Mouse (Mus musculus): ENCODE measurements at regions not wholly inside any gene's neighbourhood (a gene's known extent, or its start where the extent isn't known, plus 50 kb on each side); places are given as distances from the start of the nearest gene placed in this dataset.

DNA sequence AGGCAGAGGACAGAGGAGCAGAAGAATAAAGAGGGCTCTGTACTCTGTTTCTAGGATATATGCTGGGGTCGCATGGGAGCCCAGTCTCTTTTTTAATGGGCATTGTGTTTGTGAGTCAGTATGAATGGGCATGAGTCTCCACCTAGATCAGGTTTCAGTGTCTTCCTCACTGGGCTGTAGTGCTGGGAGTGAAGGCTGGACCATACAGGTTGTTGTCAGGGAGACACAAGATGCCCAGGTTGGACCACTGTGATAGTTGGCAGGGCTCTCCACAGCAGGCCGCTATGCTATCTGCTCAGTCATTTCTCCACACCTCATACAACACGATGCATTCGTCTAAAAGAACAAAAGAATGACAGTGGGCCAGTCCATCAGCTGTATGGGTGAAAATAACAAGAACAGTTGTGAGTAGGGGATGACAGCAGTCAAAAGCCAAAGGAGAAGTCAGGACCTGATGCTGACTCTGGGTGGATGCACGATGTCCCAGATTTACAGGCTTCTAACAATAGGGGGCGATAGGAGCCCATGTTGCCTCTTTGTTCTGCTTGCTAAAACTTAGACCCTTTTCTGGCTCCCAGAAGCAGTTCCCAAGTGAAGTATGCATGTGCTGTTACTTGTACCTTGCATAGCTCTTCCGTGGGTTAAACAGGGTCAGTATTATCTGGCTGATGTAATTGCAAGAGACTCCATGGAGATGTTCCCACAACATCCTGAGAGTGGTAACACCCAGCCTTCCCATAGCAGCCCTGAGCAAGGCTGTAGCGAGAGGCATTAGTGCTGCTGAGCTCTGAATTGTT, 249.3 kb upstream of the Stac start:
- TF ChIP-seq CTCF (IDR thresholded peaks at IDR 0.05; ENCODE audit: low read depth), result peak; percentile 55
- TF ChIP-seq EP300 (IDR thresholded peaks at IDR 0.05; ENCODE audit: low read depth), result no peak

Measured in liver, postnatal 0 days (tissue).